Mouse (Mus musculus): ENCODE data around the gene Crybb2.
"Not testable (repeated sequence)": the region's sequence is repeated elsewhere in the genome, so short reads cannot be mapped to it uniquely, and the experiment has no call there.

The Crybb2 gene

GRCm38 (mm10) chr5:113070017-113070416, at the start of gene Crybb2:
Crybb2 (minus strand) TSS chr5:113070117.
- DNase-seq (ENCODE audit: low read depth, low spot score) = no peak

GRCm38 (mm10) chr5:113119291-113119690, 49.4 kb upstream of the Crybb2 start:
- DNase-seq (ENCODE audit: low read depth, low spot score) = no peak

GRCm38 (mm10) chr5:113118695-113119094, 48.8 kb upstream of the Crybb2 start:
- DNase-seq (ENCODE audit: low read depth, low spot score) = no peak

- DNase-seq (ENCODE audit: low read depth, low spot score) = no peak
These were observed 47.4 kb upstream of the Crybb2 start for GRCm38 (mm10) chr5:113117361-113117760.

GRCm38 (mm10) chr5:113115896-113116295, 46.0 kb upstream of the Crybb2 start:
- DNase-seq (ENCODE audit: low read depth, low spot score) = no peak

GRCm38 (mm10) chr5:113114264-113115225, 44.6 kb upstream of the Crybb2 start:
- DNase-seq (ENCODE audit: low read depth, low spot score) = no peak

- no peak for DNase-seq (ENCODE audit: low read depth, low spot score)
These were observed 43.2 kb upstream of the Crybb2 start for GRCm38 (mm10) chr5:113113120-113113519.

GRCm38 (mm10) chr5:113111336-113111735, 41.4 kb upstream of the Crybb2 start:
- no peak for DNase-seq (ENCODE audit: low read depth, low spot score)

GRCm38 (mm10) chr5:113110929-113111328, 41.0 kb upstream of the Crybb2 start:
- no peak for DNase-seq (ENCODE audit: low read depth, low spot score)

GRCm38 (mm10) chr5:113109651-113110050, 39.7 kb upstream of the Crybb2 start:
- DNase-seq (ENCODE audit: low read depth, low spot score) = not testable (repeated sequence)

GRCm38 (mm10) chr5:113108165-113108764, 38.3 kb upstream of the Crybb2 start:
- DNase-seq (ENCODE audit: low read depth, low spot score) = no peak

- no peak for DNase-seq (ENCODE audit: low read depth, low spot score)
These were observed 37.8 kb upstream of the Crybb2 start for GRCm38 (mm10) chr5:113107709-113108108.

GRCm38 (mm10) chr5:113106594-113106993, 36.7 kb upstream of the Crybb2 start:
- no peak for DNase-seq (ENCODE audit: low read depth, low spot score)

GRCm38 (mm10) chr5:113105481-113105880, 35.6 kb upstream of the Crybb2 start:
- no peak for DNase-seq (ENCODE audit: low read depth, low spot score)

- no peak for DNase-seq (ENCODE audit: low read depth, low spot score)
These were observed 35.1 kb upstream of the Crybb2 start for GRCm38 (mm10) chr5:113105035-113105434.

GRCm38 (mm10) chr5:113102455-113102854, 32.5 kb upstream of the Crybb2 start:
- no peak for DNase-seq (ENCODE audit: low read depth, low spot score)

GRCm38 (mm10) chr5:113101457-113101856, 31.5 kb upstream of the Crybb2 start:
- no peak for DNase-seq (ENCODE audit: low read depth, low spot score)

GRCm38 (mm10) chr5:113100422-113100821, 30.5 kb upstream of the Crybb2 start:
- no peak for DNase-seq (ENCODE audit: low read depth, low spot score)

GRCm38 (mm10) chr5:113099546-113099945, 29.6 kb upstream of the Crybb2 start:
- DNase-seq (ENCODE audit: low read depth, low spot score) = peak; percentile 1

GRCm38 (mm10) chr5:113097551-113097950, 27.6 kb upstream of the Crybb2 start:
- DNase-seq (ENCODE audit: low read depth, low spot score) = no peak

- no peak for DNase-seq (ENCODE audit: low read depth, low spot score)
These were observed 25.5 kb upstream of the Crybb2 start for GRCm38 (mm10) chr5:113095456-113095855.

GRCm38 (mm10) chr5:113092406-113092805, 22.5 kb upstream of the Crybb2 start:
- no peak for DNase-seq (ENCODE audit: low read depth, low spot score)

- DNase-seq (ENCODE audit: low read depth, low spot score) = no peak
These were observed 21.2 kb upstream of the Crybb2 start for GRCm38 (mm10) chr5:113091162-113091561.
